Mouse (Mus musculus) bone marrow, adult 2 months (tissue): Measurements from ENCODE around the gene Gpatch2l. TPM values are rescaled to one million over a fixed set of nuclear protein-coding genes. Genes with fewer than 3 reads are reported as not detected.

Experiments
- H3K27ac ChIP-seq: fragments of 200-500 bp; 2 replicates; pipeline ENCODE4 v1.5.1; 2012; ENCODE audit warnings: low read depth, mild to moderate bottlenecking, control low read depth, inconsistent platforms, low read length; ENCODE audit not compliant: control insufficient read depth, poor library complexity, insufficient read depth
- H3K4me1 ChIP-seq: fragments of 200-500 bp; 2 replicates; pipeline ENCODE4 v1.6.1; 2011; ENCODE audit warnings: low read length; ENCODE audit not compliant: control insufficient read depth, insufficient read depth
- H3K4me3 ChIP-seq: fragments of 200-500 bp; replicated peaks from 2 replicates; pipeline ENCODE3; 2011; ENCODE audit warnings: mild to moderate bottlenecking, low read depth, low read length, control low read depth; ENCODE audit not compliant: control insufficient read depth
- CTCF ChIP-seq: fragments of 200-500 bp; IDR thresholded peaks from 2 replicates; pipeline ENCODE4 v1.5.1; 2011; ENCODE audit warnings: low read length, control low read depth; ENCODE audit not compliant: control insufficient read depth, insufficient read depth
- POLR2A ChIP-seq: fragments of 200-500 bp; IDR thresholded peaks from 2 replicates; pipeline ENCODE4 v1.6.1; 2011; ENCODE audit warnings: low read depth, mild to moderate bottlenecking, control low read depth, low read length, borderline replicate concordance; ENCODE audit not compliant: control insufficient read depth
- WGBS: fragments of 180-500 bp; shearing (Covaris S2); methylation state at CpG from one replicate; pipeline ENCODE4 v1.1.7; 2018; 5-methylcytosine and 5-hydroxymethylcytosine counted together
- polyA plus RNA-seq: library from polyadenylated mRNA; stranded (reverse); fragments of >200 nt; gene quantifications from 2 replicates; pipeline ENCODE4 v1.2.4, GENCODE M21; 2011; ENCODE audit warnings: low replicate concordance; ENCODE audit not compliant: missing spikeins, insufficient read depth, insufficient read length

Gpatch2l gene
- polyA plus RNA-seq, 1 experiment, result 12.2 TPM

DNA sequence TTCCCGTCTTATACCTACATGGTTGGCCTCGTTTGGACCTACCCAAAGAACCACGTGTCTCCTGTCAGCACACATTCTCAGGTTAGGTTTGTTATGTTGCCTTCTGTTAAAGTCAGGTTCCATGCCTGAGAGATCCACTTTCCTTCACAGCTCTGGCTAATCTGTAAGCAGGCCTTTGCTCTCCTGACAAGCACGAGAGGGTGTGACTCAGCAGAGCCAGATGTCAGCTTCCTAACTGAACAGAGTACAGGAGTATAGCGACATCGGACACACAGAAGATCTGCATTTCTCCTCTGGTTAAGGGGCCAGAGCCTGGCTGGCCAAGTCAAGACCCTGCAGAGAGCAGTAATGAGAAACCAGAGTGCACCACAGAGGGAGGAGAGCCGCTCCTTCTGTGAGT lies 63.4 kb downstream of the Gpatch2l start:
- no peak overlapping the region for H3K27ac ChIP-seq
- H3K4me1 ChIP-seq, result peaks cover 2% of the 10 kb centered on the region
- no peak overlapping the region for H3K4me3 ChIP-seq
- WGBS, result 33% methylated on average over 7 of the region's 7 CpGs
- no peak for TF ChIP-seq POLR2A

DNA sequence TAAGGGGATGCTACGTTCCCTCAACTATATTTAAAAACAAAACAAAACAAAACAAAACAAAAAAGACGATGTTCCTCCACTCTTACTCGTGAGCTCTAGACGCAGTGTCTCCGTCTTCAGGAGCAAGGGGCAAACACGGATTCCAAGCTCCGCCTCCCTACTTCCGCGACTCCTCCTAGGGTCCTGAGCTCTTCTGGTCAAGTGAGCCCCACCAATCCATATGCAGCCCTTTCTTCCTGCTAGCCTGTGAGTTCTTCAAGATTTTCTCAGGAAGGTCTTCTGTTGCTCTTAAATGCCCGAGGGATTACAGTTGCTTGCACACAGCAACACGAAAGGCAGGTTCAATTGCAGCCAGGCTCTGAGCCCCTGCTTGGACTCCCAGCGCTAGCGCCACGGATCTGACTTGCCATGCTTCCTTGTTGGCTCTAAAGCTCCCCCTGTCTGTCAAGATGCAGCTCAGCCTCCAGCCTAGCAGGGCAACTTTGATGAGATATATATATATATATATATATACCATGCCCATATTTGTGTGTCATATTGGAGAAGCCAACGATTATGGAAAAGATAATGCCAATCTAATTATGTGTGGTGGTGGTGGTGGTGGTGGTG lies 64.1 kb downstream of the Gpatch2l start:
- TF ChIP-seq CTCF (peak; percentile 47), POLR2A (no peak)
- 23% methylated on average over 15 of the region's 15 CpGs for WGBS
- Histone ChIP-seq H3K27ac (no peak overlapping the region), H3K4me3 (no peak overlapping the region), H3K4me1 (peaks cover 2% of the 10 kb centered on the region)

DNA sequence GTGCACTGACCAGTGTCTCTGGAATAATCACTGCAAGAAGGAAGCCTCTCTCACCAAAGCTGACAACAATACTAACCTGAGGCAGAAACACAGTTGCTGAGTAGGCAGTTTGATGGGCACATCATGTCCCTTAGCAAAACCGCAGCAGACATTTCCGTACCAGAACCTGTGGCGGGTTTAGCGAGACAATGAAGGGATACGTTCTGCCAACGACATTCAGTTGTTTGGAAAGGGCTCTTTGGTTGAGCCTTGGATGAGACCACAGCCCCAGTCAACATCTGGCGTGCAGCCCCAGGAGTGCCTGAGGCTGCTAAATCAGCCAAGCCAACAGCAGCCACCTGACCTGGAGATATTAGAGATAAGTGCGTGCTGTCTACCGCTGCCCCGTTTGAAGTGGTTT lies 67.8 kb downstream of the Gpatch2l start:
- WGBS, result 36% methylated on average over 10 of the region's 10 CpGs
- H3K4me3 ChIP-seq, result no peak overlapping the region
- TF ChIP-seq POLR2A (no peak), CTCF (no peak)
- H3K4me1 ChIP-seq, result peaks cover 2% of the 10 kb centered on the region
- H3K27ac ChIP-seq, result no peak overlapping the region

DNA sequence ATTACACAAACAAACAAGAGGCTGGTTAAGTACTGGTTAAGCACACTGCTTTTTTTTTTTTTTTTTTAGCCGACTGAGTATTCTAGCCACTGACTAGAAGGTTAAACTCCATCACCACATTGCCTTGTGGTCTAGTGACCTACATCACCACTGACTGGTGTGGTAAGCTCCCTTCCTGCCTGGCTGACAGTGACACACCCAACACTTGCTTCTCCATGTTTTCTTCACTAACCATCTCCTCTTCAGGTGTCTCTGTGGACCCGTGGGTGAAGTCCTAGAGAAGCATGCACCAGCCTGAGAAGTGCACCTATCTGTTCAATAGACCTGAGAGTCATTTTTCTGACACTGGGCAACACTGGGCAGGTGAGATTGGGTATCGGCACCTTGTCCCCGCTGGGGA lies 68.2 kb downstream of the Gpatch2l start:
- Histone ChIP-seq H3K4me3 (no peak overlapping the region), H3K27ac (no peak overlapping the region), H3K4me1 (peaks cover 2% of the 10 kb centered on the region)
- WGBS, result 36% methylated on average over 4 of the region's 4 CpGs
- TF ChIP-seq CTCF (no peak), POLR2A (no peak)

DNA sequence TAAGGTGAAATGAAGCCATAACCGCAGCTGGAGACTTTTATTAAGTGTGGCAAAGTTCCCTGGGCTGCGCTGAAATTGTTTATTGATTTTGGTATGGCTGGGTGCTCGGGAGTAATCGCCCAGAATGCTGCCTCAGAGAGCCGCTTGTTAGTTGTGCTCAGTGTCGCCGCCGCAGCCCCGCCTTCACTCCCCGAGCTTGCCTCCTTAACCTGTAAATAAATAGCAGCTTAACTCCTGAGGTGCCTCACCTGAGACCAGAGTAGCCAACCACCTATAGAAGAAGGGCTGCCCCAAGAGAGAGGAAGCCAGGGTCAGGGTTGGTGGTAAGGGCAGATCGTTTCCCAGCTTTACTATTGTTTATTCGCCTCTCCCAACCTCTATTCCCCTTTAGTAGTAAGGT lies 79.0 kb downstream of the Gpatch2l start:
- 55% methylated on average over 12 of the region's 12 CpGs for WGBS
- no peak overlapping the region for H3K4me3 ChIP-seq
- H3K27ac ChIP-seq, result no peak overlapping the region
- TF ChIP-seq CTCF (no peak), POLR2A (no peak)
- no peaks in the 10 kb centered on the region for H3K4me1 ChIP-seq

DNA sequence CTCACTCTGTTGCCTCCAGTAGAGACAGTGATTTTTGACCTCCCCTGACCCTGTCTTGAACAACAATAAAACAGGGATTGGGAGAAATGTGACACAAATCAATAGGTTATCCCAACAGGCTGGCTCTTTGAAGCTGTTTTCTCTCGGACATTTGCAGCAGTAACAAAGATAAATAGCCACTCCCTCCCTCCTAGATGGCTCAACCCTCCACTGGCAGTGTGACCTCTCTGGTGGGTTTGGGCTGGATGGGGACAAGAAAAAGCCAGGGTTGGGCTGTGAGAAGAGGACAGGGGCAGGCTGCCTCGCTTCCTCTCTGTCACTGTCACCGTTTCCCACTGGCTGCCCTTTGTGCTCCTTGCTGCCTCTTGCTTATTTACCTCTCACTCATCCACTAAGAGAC lies 82.6 kb downstream of the Gpatch2l start:
- WGBS, result 64% methylated on average over 3 of the region's 3 CpGs
- no peak for TF ChIP-seq CTCF
- no peak for TF ChIP-seq POLR2A
- Histone ChIP-seq H3K27ac (no peak overlapping the region), H3K4me3 (no peak overlapping the region), H3K4me1 (no peaks in the 10 kb centered on the region)

DNA sequence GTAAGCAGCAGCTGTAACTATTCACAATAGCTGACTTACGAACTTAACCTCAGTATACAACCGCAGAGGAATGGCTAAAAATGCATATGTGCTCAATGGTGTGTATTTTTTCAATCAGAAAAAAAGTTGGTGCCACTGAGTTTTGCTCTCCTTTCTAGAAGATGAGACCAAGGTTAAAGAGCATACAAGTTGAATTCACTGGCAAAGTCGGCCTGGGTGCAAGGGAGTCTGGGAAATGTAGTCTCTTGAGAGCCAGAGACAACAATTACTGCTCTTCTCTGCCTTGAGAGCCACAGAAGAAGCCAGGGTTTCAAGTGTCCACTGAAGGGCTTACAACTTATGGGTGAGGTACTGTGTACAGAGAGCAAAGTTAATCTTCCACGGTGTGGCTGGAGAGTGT lies 88.2 kb downstream of the Gpatch2l start:
- WGBS, result 66% methylated on average over 4 of the region's 4 CpGs

DNA sequence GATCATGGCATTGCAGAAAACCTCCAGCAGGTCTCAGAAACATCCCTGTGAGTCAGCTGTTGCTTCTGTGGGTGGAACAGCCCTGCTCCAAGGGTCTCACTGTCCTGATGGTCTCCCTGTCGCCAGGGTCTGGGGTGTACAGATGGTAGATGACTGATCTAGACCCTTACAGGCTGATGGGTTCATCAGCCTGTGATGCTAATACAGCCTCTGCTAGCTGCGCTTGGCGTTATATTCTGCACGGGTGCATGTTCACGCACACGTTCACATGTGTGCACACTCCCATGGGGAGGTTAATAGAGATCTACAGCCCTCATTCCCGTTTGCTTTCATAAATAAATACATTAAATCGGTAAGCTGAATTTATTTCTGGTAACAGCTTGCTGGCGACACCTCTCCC lies 89.0 kb downstream of the Gpatch2l start:
- WGBS, result 83% methylated on average over 9 of the region's 9 CpGs
- no peak overlapping the region for H3K4me3 ChIP-seq
- H3K27ac ChIP-seq, result no peak overlapping the region
- TF ChIP-seq POLR2A, result no peak
- no peak for TF ChIP-seq CTCF
- H3K4me1 ChIP-seq, result no peaks in the 10 kb centered on the region

More for the DNA sequence above, 88.2 kb downstream of the Gpatch2l start:
- H3K4me1 ChIP-seq, result no peaks in the 10 kb centered on the region
- TF ChIP-seq POLR2A (no peak), CTCF (no peak)
- no peak overlapping the region for H3K4me3 ChIP-seq
- H3K27ac ChIP-seq, result no peak overlapping the region

DNA sequence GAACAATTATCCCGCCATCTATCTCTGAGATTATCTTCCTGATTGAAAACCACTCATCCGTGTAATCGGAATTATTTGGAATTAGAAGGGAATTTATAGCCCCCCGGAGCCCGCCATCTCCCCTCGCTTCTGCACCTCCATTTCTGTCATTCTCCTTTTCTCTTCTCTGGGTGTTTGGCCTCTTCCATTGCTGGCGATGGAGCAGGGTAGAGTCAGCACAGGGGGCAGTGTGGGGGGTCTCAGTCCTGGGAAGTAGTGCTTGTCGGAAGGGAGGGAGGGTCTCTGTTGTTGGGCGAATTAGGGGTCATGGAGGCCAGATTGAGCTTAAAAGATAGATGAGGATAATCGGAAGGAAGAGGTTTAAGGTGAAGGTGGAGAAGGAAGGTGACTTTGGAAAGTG lies 89.6 kb downstream of the Gpatch2l start:
- TF ChIP-seq CTCF, result no peak
- TF ChIP-seq POLR2A, result no peak
- Histone ChIP-seq H3K4me1 (no peaks in the 10 kb centered on the region), H3K27ac (no peak overlapping the region), H3K4me3 (no peak overlapping the region)
- WGBS, result 83% methylated on average over 10 of the region's 10 CpGs
